ENCODE assay signal across 23 mouse cellular contexts in the genomic region with DNA sequence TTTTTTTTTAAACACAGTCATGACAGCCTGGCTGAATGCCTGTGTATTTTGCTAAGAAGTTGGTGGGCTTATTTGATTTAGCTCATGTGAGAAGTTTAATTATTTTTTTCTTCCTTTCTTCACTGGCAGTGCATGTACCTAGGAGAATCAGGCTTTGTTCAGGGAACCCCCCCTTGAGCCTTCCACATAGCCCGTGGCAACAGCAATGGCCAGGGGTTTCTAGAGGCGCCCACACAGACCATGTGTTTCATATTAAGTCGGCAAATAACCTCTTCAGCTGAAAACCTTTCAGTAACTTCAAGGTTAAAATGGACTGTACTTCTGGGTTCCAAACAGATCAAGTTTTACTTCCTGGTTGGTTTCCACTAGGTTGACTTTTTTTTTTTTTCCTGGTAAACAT.
A peak's percentile ranks its signal among the peaks of the same experiment; 100 is the strongest.
DNase-seq lines count a peak whose midpoint lies in the region; ATAC-seq lines count a peak whose summit lies in the region.
"Had no signal": no experiment of that assay in that cellular context is flagged by ENCODE, and none has a peak within 500 bp of the region (broad histone marks: within the 10 kb centered on the region; RNA-seq: fewer than 3 reads in every experiment).

No protein-coding gene starts in this region.

- H3K9me3 ChIP-seq in hindbrain, embryonic 10.5 days, result no peaks in the 10 kb centered on the region
- no peaks in the 10 kb centered on the region for H3K9me3 ChIP-seq in hindbrain, embryonic 14.5 days (ENCODE audit: control insufficient read depth, low read length)
- no peaks in the 10 kb centered on the region for H3K9me3 ChIP-seq in embryonic facial prominence, embryonic 11.5 days (replicated peaks; ENCODE audit: control insufficient read depth, low read length)
- no peaks in the 10 kb centered on the region for H3K9me3 ChIP-seq in limb, embryonic 10.5 days (replicated peaks)
- H3K9me3 ChIP-seq: embryonic facial prominence, embryonic 15.5 days; heart, embryonic 13.5 days; hindbrain, embryonic 13.5 days; intestine, embryonic 15.5 days; midbrain, embryonic 13.5 days had no signal

- H3K27me3 ChIP-seq in hindbrain, embryonic 10.5 days (ENCODE audit: insufficient read depth, poor library complexity, severe bottlenecking), result no peaks in the 10 kb centered on the region
- no peaks in the 10 kb centered on the region for H3K27me3 ChIP-seq in hindbrain, embryonic 14.5 days (ENCODE audit: control insufficient read depth, insufficient read depth, low read length)
- H3K27me3 ChIP-seq in embryonic facial prominence, embryonic 11.5 days (ENCODE audit: control insufficient read depth, insufficient read depth, low read length), result no peaks in the 10 kb centered on the region
- H3K27me3 ChIP-seq in limb, embryonic 10.5 days (ENCODE audit: low read depth, poor library complexity, severe bottlenecking), result no peaks in the 10 kb centered on the region
- H3K27me3 ChIP-seq: embryonic facial prominence, embryonic 15.5 days; heart, embryonic 13.5 days; hindbrain, embryonic 13.5 days; intestine, embryonic 15.5 days; midbrain, embryonic 13.5 days had no signal

- DNase-seq in hindbrain, embryonic 10.5 days (ENCODE audit: low spot score), result peak; percentile 24
- DNase-seq in hindbrain, embryonic 14.5 days (ENCODE audit: low spot score), result no peak
- DNase-seq in embryo, embryonic 10.5 days (ENCODE audit: low spot score), result peak; percentile 55
- peak; percentile 79 for DNase-seq in embryonic facial prominence, embryonic 11.5 days (ENCODE audit: low spot score)
- DNase-seq in limb, embryonic 10.5 days (ENCODE audit: low spot score), result peak; percentile 54
- no peak for DNase-seq in thymus, postnatal 4 days
- no peak for DNase-seq in MN1 (ENCODE audit: low spot score)
- DNase-seq: adrenal gland, adult 2 months; cerebellum, adult 11-12 months; cerebellum, postnatal 10 days; gastrocnemius, postnatal 14 days; heart, postnatal 14 days; kidney, postnatal 25 days; lung, postnatal 14 days had no signal

- 0 out of 2 replicates have a peak, but pooled peaks cover 12% of the 10 kb centered on the region for H3K4me1 ChIP-seq in hindbrain, embryonic 10.5 days (replicated peaks)
- H3K4me1 ChIP-seq in hindbrain, embryonic 14.5 days (replicated peaks; ENCODE audit: control insufficient read depth, insufficient read depth, low read length), result no peaks in the 10 kb centered on the region
- no peaks in the 10 kb centered on the region; the same call in 1 of the 2 replicates for H3K4me1 ChIP-seq in embryonic facial prominence, embryonic 11.5 days (ENCODE audit: control insufficient read depth, insufficient read depth, low read length)
- peaks cover 51% of the 10 kb centered on the region for H3K4me1 ChIP-seq in limb, embryonic 10.5 days
- H3K4me1 ChIP-seq: hindbrain, embryonic 13.5 days; intestine, embryonic 15.5 days; midbrain, embryonic 13.5 days had no signal

- 46% methylated on average over 3 of the region's 3 CpGs for WGBS in hindbrain, embryonic 10.5 days
- 63% methylated on average over 3 of the region's 3 CpGs for WGBS in hindbrain, embryonic 14.5 days
- 28% methylated on average over 3 of the region's 3 CpGs for WGBS in embryonic facial prominence, embryonic 11.5 days
- WGBS in limb, embryonic 10.5 days, result 29% methylated on average over 3 of the region's 3 CpGs

- ATAC-seq in hindbrain, embryonic 14.5 days (ENCODE audit: low FRiP score), result no peak
- peak; percentile 65; the same call in 1 of the 2 replicates for ATAC-seq in embryonic facial prominence, embryonic 11.5 days (replicated peaks; ENCODE audit: insufficient number of reproducible peaks, low FRiP score, low TSS enrichment, low read depth)
- ATAC-seq: CD4-positive, CD25-positive, alpha-beta regulatory T cell, adult 4 months; forebrain, embryonic 16.5 days; intestine, embryonic 15.5 days; midbrain, embryonic 13.5 days had no signal

- no peak overlapping the region for H3K4me3 ChIP-seq in hindbrain, embryonic 10.5 days
- no peak overlapping the region for H3K4me3 ChIP-seq in hindbrain, embryonic 14.5 days (replicated peaks; ENCODE audit: low read length)
- no peak overlapping the region for H3K4me3 ChIP-seq in embryonic facial prominence, embryonic 11.5 days (ENCODE audit: low read depth, low read length)
- no peak overlapping the region for H3K4me3 ChIP-seq in limb, embryonic 10.5 days
- H3K4me3 ChIP-seq: embryonic facial prominence, embryonic 15.5 days; heart, embryonic 13.5 days; hindbrain, embryonic 13.5 days; intestine, embryonic 15.5 days; layer of hippocampus, adult 2 months; midbrain, embryonic 13.5 days had no signal

- no peak overlapping the region for H3K27ac ChIP-seq in hindbrain, embryonic 10.5 days
- H3K27ac ChIP-seq in hindbrain, embryonic 14.5 days, result no peak overlapping the region
- peak overlapping the region; percentile 72; the same call in 1 of the 2 replicates for H3K27ac ChIP-seq in embryonic facial prominence, embryonic 11.5 days (replicated peaks; ENCODE audit: low read depth, low read length)
- peak overlapping the region; percentile 87 for H3K27ac ChIP-seq in limb, embryonic 10.5 days
- H3K27ac ChIP-seq: embryonic facial prominence, embryonic 15.5 days; heart, embryonic 13.5 days; hindbrain, embryonic 13.5 days; intestine, embryonic 15.5 days; layer of hippocampus, adult 2 months; liver, embryonic 14.5 days; midbrain, embryonic 13.5 days had no signal

- no peak overlapping the region for H3K9ac ChIP-seq in hindbrain, embryonic 14.5 days
- H3K9ac ChIP-seq in embryonic facial prominence, embryonic 11.5 days (replicated peaks; ENCODE audit: low read length), result no peak overlapping the region
- H3K9ac ChIP-seq: embryonic facial prominence, embryonic 15.5 days; heart, embryonic 13.5 days; hindbrain, embryonic 13.5 days; intestine, embryonic 15.5 days; liver, embryonic 14.5 days; midbrain, embryonic 13.5 days had no signal

- H3K4me2 ChIP-seq in hindbrain, embryonic 14.5 days (replicated peaks), result no peak overlapping the region
- H3K4me2 ChIP-seq in embryonic facial prominence, embryonic 11.5 days (ENCODE audit: low read depth, low read length), result no peak overlapping the region
- H3K4me2 ChIP-seq: embryonic facial prominence, embryonic 15.5 days; heart, embryonic 13.5 days; hindbrain, embryonic 13.5 days; intestine, embryonic 15.5 days; midbrain, embryonic 13.5 days had no signal

- no peaks in the 10 kb centered on the region for H3K36me3 ChIP-seq in hindbrain, embryonic 10.5 days
- H3K36me3 ChIP-seq in hindbrain, embryonic 14.5 days (replicated peaks; ENCODE audit: control insufficient read depth, insufficient read depth), result no peaks in the 10 kb centered on the region
- H3K36me3 ChIP-seq in embryonic facial prominence, embryonic 11.5 days (replicated peaks; ENCODE audit: control insufficient read depth, insufficient read depth, low read depth, low read length), result no peaks in the 10 kb centered on the region
- no peaks in the 10 kb centered on the region for H3K36me3 ChIP-seq in limb, embryonic 10.5 days
- H3K36me3 ChIP-seq: embryonic facial prominence, embryonic 15.5 days; heart, embryonic 13.5 days; hindbrain, embryonic 13.5 days; intestine, embryonic 15.5 days; midbrain, embryonic 13.5 days had no signal

Comparison
In these comparisons a context has a peak if more than half of its experiments do, and no peak if none do; other contexts are left out.
1. DNase-seq: peak in hindbrain, embryonic 10.5 days (single experiment), embryo, embryonic 10.5 days (single experiment), embryonic facial prominence, embryonic 11.5 days (single experiment) and limb, embryonic 10.5 days (single experiment); none in hindbrain, embryonic 14.5 days (single experiment), thymus, postnatal 4 days (single experiment) and MN1 (single experiment).
2. H3K27ac ChIP-seq: peak in embryonic facial prominence, embryonic 11.5 days (single experiment) and limb, embryonic 10.5 days (single experiment); none in hindbrain, embryonic 10.5 days (single experiment) and hindbrain, embryonic 14.5 days (single experiment).